17 mouse cellular contexts compared by ENCODE assay signal in genomic region chr14:122461500-122461899, GRCm38 (mm10). TPM values are rescaled to one million over a fixed set of nuclear protein-coding genes. Genes with fewer than 3 reads are reported as not detected.
DNase-seq lines count a peak whose midpoint lies in the region; ATAC-seq and TF ChIP-seq lines count a peak whose summit lies in the region.
"Had no signal": no experiment of that assay in that cellular context is flagged by ENCODE, and none has a peak within 500 bp of the region (broad histone marks: within the 10 kb centered on the region; RNA-seq: fewer than 3 reads in every experiment).

No protein-coding gene starts in this region.

- TF ChIP-seq RAD21 in MEL (IDR thresholded peaks at IDR 0.05; ENCODE audit: low read depth, low read length), result no peak

- ATAC-seq in embryonic facial prominence, embryonic 14.5 days (ENCODE audit: low read depth), result no peak
- ATAC-seq in hindbrain, embryonic 14.5 days (ENCODE audit: low FRiP score), result no peak
- ATAC-seq in midbrain, embryonic 13.5 days, result no peak
- ATAC-seq in lung, postnatal 0 days, result no peak

- peak overlapping the region; percentile 93 to 94 for H3K4me3 ChIP-seq in MEL (ENCODE audit: control insufficient read depth in 1 of 2, insufficient read depth in 1 of 2, low read depth in 2 of 2, low read length in 2 of 2)
- H3K4me3 ChIP-seq in embryonic facial prominence, embryonic 14.5 days (ENCODE audit: low read depth, low read length), result peak overlapping the region; percentile 49; the same call in 1 of the 2 replicates
- H3K4me3 ChIP-seq in hindbrain, embryonic 14.5 days (replicated peaks; ENCODE audit: low read length), result peak overlapping the region; percentile 48
- peak overlapping the region; percentile 65 for H3K4me3 ChIP-seq in midbrain, embryonic 13.5 days (replicated peaks)
- no peak overlapping the region for H3K4me3 ChIP-seq in lung, postnatal 0 days (ENCODE audit: low read depth, low read length)
- H3K4me3 ChIP-seq in gastrocnemius, adult 2 months, result no peak overlapping the region
- H3K4me3 ChIP-seq: heart, embryonic 10.5 days had no signal

- peaks cover 5 to 19% of the 10 kb centered on the region in 2 experiments for H3K36me3 ChIP-seq in MEL (ENCODE audit: control insufficient read depth in 1 of 2, insufficient read depth in 2 of 2, low read length in 2 of 2)
- no peaks in the 10 kb centered on the region for H3K36me3 ChIP-seq in embryonic facial prominence, embryonic 14.5 days (ENCODE audit: control insufficient read depth, insufficient read depth, low read length)
- H3K36me3 ChIP-seq in hindbrain, embryonic 14.5 days (replicated peaks; ENCODE audit: control insufficient read depth, insufficient read depth), result no peaks in the 10 kb centered on the region
- H3K36me3 ChIP-seq in midbrain, embryonic 13.5 days, result no peaks in the 10 kb centered on the region
- no peaks in the 10 kb centered on the region for H3K36me3 ChIP-seq in lung, postnatal 0 days (ENCODE audit: insufficient read depth, low read length)
- H3K36me3 ChIP-seq: G1E; heart, embryonic 10.5 days had no signal

- TF ChIP-seq EP300 in MEL (IDR thresholded peaks at IDR 0.05; ENCODE audit: low read depth in 1 of 2, low read length in 2 of 2), result 0 out of 4 replicates have a peak, but pooled peaks of 1 of the 2 experiments have one; percentile 14
- TF ChIP-seq EP300 in lung, postnatal 0 days (IDR thresholded peaks at IDR 0.05), result no peak

- DNase-seq in MEL (ENCODE audit: low read depth, low spot score), result peak; percentile 63
- DNase-seq in embryonic facial prominence, embryonic 14.5 days (ENCODE audit: low spot score), result no peak
- DNase-seq in hindbrain, embryonic 14.5 days (ENCODE audit: low spot score), result no peak
- DNase-seq in layer of hippocampus, adult 8-10 months (ENCODE audit: low spot score in 2 of 2), result no peak
- DNase-seq in lung, postnatal 0 days (ENCODE audit: low spot score), result no peak
- no peak for DNase-seq in gastrocnemius, adult 2 months
- DNase-seq in urinary bladder, postnatal 36 days (ENCODE audit: low spot score in 2 of 2), result no peak
- DNase-seq: kidney, postnatal 36 days; lung, adult 2 months; right cerebral cortex, postnatal 14 days had no signal

- peak overlapping the region; percentile 93 for H3K9ac ChIP-seq in MEL (ENCODE audit: control insufficient read depth, low read depth, low read length, poor library complexity, severe bottlenecking)
- no peak overlapping the region for H3K9ac ChIP-seq in embryonic facial prominence, embryonic 14.5 days (ENCODE audit: low read depth, low read length)
- peak overlapping the region; percentile 74 for H3K9ac ChIP-seq in hindbrain, embryonic 14.5 days
- peak overlapping the region; percentile 80 for H3K9ac ChIP-seq in midbrain, embryonic 13.5 days (replicated peaks)
- H3K9ac ChIP-seq in lung, postnatal 0 days (replicated peaks; ENCODE audit: low read depth), result no peak overlapping the region

- H3K4me1 ChIP-seq in MEL (ENCODE audit: control insufficient read depth in 1 of 2, insufficient read depth in 2 of 2, low read length in 2 of 2), result peaks cover 13 to 15% of the 10 kb centered on the region in 2 experiments
- peaks cover 8% of the 10 kb centered on the region; the same call in 1 of the 2 replicates for H3K4me1 ChIP-seq in embryonic facial prominence, embryonic 14.5 days (ENCODE audit: control insufficient read depth, insufficient read depth, low read length)
- H3K4me1 ChIP-seq in hindbrain, embryonic 14.5 days (replicated peaks; ENCODE audit: control insufficient read depth, insufficient read depth, low read length), result peaks cover 12% of the 10 kb centered on the region; the same call in 1 of the 2 replicates
- H3K4me1 ChIP-seq in midbrain, embryonic 13.5 days (replicated peaks), result peaks cover 32% of the 10 kb centered on the region
- H3K4me1 ChIP-seq in lung, postnatal 0 days (ENCODE audit: insufficient read depth, low read depth, low read length), result 0 out of 2 replicates have a peak, but pooled peaks cover 7% of the 10 kb centered on the region

- no peak; a peak in 1 of 4 replicates for TF ChIP-seq POLR2A in MEL (IDR thresholded peaks at IDR 0.05; ENCODE audit: control insufficient read depth in 1 of 2, insufficient read depth in 1 of 2, low read depth in 1 of 2, low read length in 2 of 2, poor library complexity in 1 of 2)

- H3K27ac ChIP-seq in MEL (ENCODE audit: control insufficient read depth, low read depth, low read length), result peak overlapping the region; percentile 26
- no peak overlapping the region for H3K27ac ChIP-seq in embryonic facial prominence, embryonic 14.5 days (replicated peaks; ENCODE audit: low read depth, low read length)
- peak overlapping the region; percentile 90 for H3K27ac ChIP-seq in hindbrain, embryonic 14.5 days
- H3K27ac ChIP-seq in midbrain, embryonic 13.5 days, result peak overlapping the region; percentile 95
- H3K27ac ChIP-seq in lung, postnatal 0 days (ENCODE audit: low read length), result no peak overlapping the region
- no peak overlapping the region for H3K27ac ChIP-seq in gastrocnemius, adult 2 months
- H3K27ac ChIP-seq: heart, embryonic 10.5 days had no signal

- WGBS in embryonic facial prominence, embryonic 14.5 days, result 48% methylated on average over 3 of the region's 3 CpGs
- WGBS in hindbrain, embryonic 14.5 days, result 25% methylated on average over 3 of the region's 3 CpGs
- 22% methylated on average over 3 of the region's 3 CpGs for WGBS in midbrain, embryonic 13.5 days
- 30% methylated on average over 3 of the region's 3 CpGs for WGBS in lung, postnatal 0 days

- peaks cover 50% of the 10 kb centered on the region for H3K79me2 ChIP-seq in MEL (ENCODE audit: control insufficient read depth, insufficient read depth, low read length, poor library complexity)

- H3K9me3 ChIP-seq in MEL (replicated peaks; ENCODE audit: insufficient read depth, low read length), result no peaks in the 10 kb centered on the region
- H3K9me3 ChIP-seq in embryonic facial prominence, embryonic 14.5 days (ENCODE audit: control insufficient read depth, low read length), result no peaks in the 10 kb centered on the region
- H3K9me3 ChIP-seq in hindbrain, embryonic 14.5 days (ENCODE audit: control insufficient read depth, low read length), result no peaks in the 10 kb centered on the region
- H3K9me3 ChIP-seq in midbrain, embryonic 13.5 days, result no peaks in the 10 kb centered on the region
- no peaks in the 10 kb centered on the region for H3K9me3 ChIP-seq in lung, postnatal 0 days (ENCODE audit: low read length)
- H3K9me3 ChIP-seq: heart, embryonic 10.5 days had no signal

- intact Hi-C loops in gastrocnemius, adult 2 months (cut with DNase I), result no loop called here

- TF ChIP-seq CTCF in MEL (IDR thresholded peaks at IDR 0.05 in 2 of 3, conservative IDR thresholded peaks at IDR 0.05 in 1 of 3; ENCODE audit: control insufficient read depth in 1 of 3, insufficient read depth in 1 of 3, low read depth in 2 of 3, low read length in 3 of 3, poor library complexity in 1 of 3, severe bottlenecking in 1 of 3), result no peak
- no peak for TF ChIP-seq CTCF in lung, postnatal 0 days (IDR thresholded peaks at IDR 0.05)
- TF ChIP-seq CTCF in gastrocnemius, adult 2 months (IDR thresholded peaks at IDR 0.05), result no peak

- no peaks in the 10 kb centered on the region for H3K27me3 ChIP-seq in MEL (ENCODE audit: control insufficient read depth in 1 of 2, insufficient read depth in 2 of 2, low read length in 2 of 2)
- peaks cover 65% of the 10 kb centered on the region for H3K27me3 ChIP-seq in embryonic facial prominence, embryonic 14.5 days (replicated peaks; ENCODE audit: control insufficient read depth, insufficient read depth, low read length)
- peaks cover 65% of the 10 kb centered on the region for H3K27me3 ChIP-seq in hindbrain, embryonic 14.5 days (ENCODE audit: control insufficient read depth, insufficient read depth, low read length)
- peaks cover 70% of the 10 kb centered on the region for H3K27me3 ChIP-seq in midbrain, embryonic 13.5 days
- H3K27me3 ChIP-seq in lung, postnatal 0 days (replicated peaks; ENCODE audit: insufficient read depth, low read length), result peaks cover 61% of the 10 kb centered on the region

- peak overlapping the region; percentile 89; the same call in 1 of the 2 replicates for H3K4me2 ChIP-seq in embryonic facial prominence, embryonic 14.5 days (ENCODE audit: low read depth, low read length)
- H3K4me2 ChIP-seq in hindbrain, embryonic 14.5 days (replicated peaks), result peak overlapping the region; percentile 64
- peak overlapping the region; percentile 70 for H3K4me2 ChIP-seq in midbrain, embryonic 13.5 days (replicated peaks)
- H3K4me2 ChIP-seq in lung, postnatal 0 days (replicated peaks; ENCODE audit: low read depth, low read length), result no peak overlapping the region

RNA-seq across cellular contexts. Expression of gene Zic5, which starts 4.0 kb away (rescaled TPM):
- total RNA-seq in MEL (2012; rRNA removed), result 9.9 and 10.4 TPM in 2 replicates
- 10 to 100 TPM; 23.6 to 50.6 TPM for polyA plus RNA-seq in MEL (2012; ENCODE audit: insufficient read depth in 1 of 2, insufficient read length in 2 of 2, low read depth in 1 of 2, low replicate concordance in 2 of 2, missing spikeins in 1 of 2)
- 1.9 and 2.1 TPM in 2 replicates for polyA plus RNA-seq in embryonic facial prominence, embryonic 14.5 days (2014; fragmentation: Nextera tagmentation; extraction: Ambion mirVana)
- polyA plus RNA-seq in hindbrain, embryonic 14.5 days (2014; fragmentation: Nextera tagmentation; extraction: Ambion mirVana), result 11.6 and 14.0 TPM in 2 replicates
- 15.5 and 16.7 TPM in 2 replicates for polyA plus RNA-seq in midbrain, embryonic 13.5 days (2015; fragmentation: Nextera tagmentation; extraction: Ambion mirVana)
- total RNA-seq in layer of hippocampus, adult 8-10 months (2022), result 1 to 10 TPM; 2.6 to 6.1 (median 4.2) TPM
- polyA plus RNA-seq in lung, postnatal 0 days (2015; fragmentation: Nextera tagmentation; extraction: Ambion mirVana), result not detected in 2 replicates
- total RNA-seq in gastrocnemius, adult 2 months (2021), result not detected
- total RNA-seq: common myeloid progenitor, adult 5-6 weeks had no signal
- polyA plus RNA-seq: G1E; lung, adult 2 months; stomach, embryonic 16.5 days had no signal

RNA-seq across cellular contexts. Expression of gene Gm5089, which starts 10.6 kb away (rescaled TPM):
- not detected in 2 replicates for total RNA-seq in MEL (2012; rRNA removed)
- polyA plus RNA-seq in MEL (2012; ENCODE audit: insufficient read depth in 1 of 2, insufficient read length in 2 of 2, low read depth in 1 of 2, low replicate concordance in 2 of 2, missing spikeins in 1 of 2), result not detected
- polyA plus RNA-seq in embryonic facial prominence, embryonic 14.5 days (2014; fragmentation: Nextera tagmentation; extraction: Ambion mirVana), result not detected in 2 replicates
- polyA plus RNA-seq in hindbrain, embryonic 14.5 days (2014; fragmentation: Nextera tagmentation; extraction: Ambion mirVana), result 0.50 and 1.2 TPM in 2 replicates
- 1.1 and 2.3 TPM in 2 replicates for polyA plus RNA-seq in midbrain, embryonic 13.5 days (2015; fragmentation: Nextera tagmentation; extraction: Ambion mirVana)
- total RNA-seq in layer of hippocampus, adult 8-10 months (2022), result under 1 TPM; 0.32 to 0.92 (median 0.55) TPM
- polyA plus RNA-seq in lung, postnatal 0 days (2015; fragmentation: Nextera tagmentation; extraction: Ambion mirVana), result not detected in 2 replicates
- not detected for total RNA-seq in gastrocnemius, adult 2 months (2021)
- total RNA-seq: common myeloid progenitor, adult 5-6 weeks had no signal
- polyA plus RNA-seq: G1E; heart, embryonic 10.5 days; lung, adult 2 months; stomach, embryonic 16.5 days had no signal

RNA-seq across cellular contexts. Expression of gene Zic2, which starts 13.7 kb away (rescaled TPM):
- 0.07 TPM in 1 of 2 replicates, not detected in the other for total RNA-seq in MEL (2012; rRNA removed)
- 1 to 10 TPM in 1 of 2 experiments, not detected in 1; 1.1 TPM for polyA plus RNA-seq in MEL (2012; ENCODE audit: insufficient read depth in 1 of 2, insufficient read length in 2 of 2, low read depth in 1 of 2, low replicate concordance in 2 of 2, missing spikeins in 1 of 2)
- 1.6 TPM in 2 replicates for polyA plus RNA-seq in embryonic facial prominence, embryonic 14.5 days (2014; fragmentation: Nextera tagmentation; extraction: Ambion mirVana)
- 10.6 and 11.4 TPM in 2 replicates for polyA plus RNA-seq in hindbrain, embryonic 14.5 days (2014; fragmentation: Nextera tagmentation; extraction: Ambion mirVana)
- polyA plus RNA-seq in midbrain, embryonic 13.5 days (2015; fragmentation: Nextera tagmentation; extraction: Ambion mirVana), result 10.3 and 10.7 TPM in 2 replicates
- 10 to 100 TPM; 15.0 to 20.8 (median 18.6) TPM for total RNA-seq in layer of hippocampus, adult 8-10 months (2022)
- polyA plus RNA-seq in lung, postnatal 0 days (2015; fragmentation: Nextera tagmentation; extraction: Ambion mirVana), result 0.05 TPM in 1 of 2 replicates, not detected in the other
- not detected for total RNA-seq in gastrocnemius, adult 2 months (2021)
- total RNA-seq: common myeloid progenitor, adult 5-6 weeks had no signal
- polyA plus RNA-seq: G1E; lung, adult 2 months; stomach, embryonic 16.5 days had no signal

RNA-seq across cellular contexts. Expression of gene Gm10837, which starts 28.9 kb away (rescaled TPM):
- total RNA-seq in MEL (2012; rRNA removed), result not detected in 2 replicates
- not detected for polyA plus RNA-seq in MEL (2012; ENCODE audit: insufficient read depth in 1 of 2, insufficient read length in 2 of 2, low read depth in 1 of 2, low replicate concordance in 2 of 2, missing spikeins in 1 of 2)
- polyA plus RNA-seq in embryonic facial prominence, embryonic 14.5 days (2014; fragmentation: Nextera tagmentation; extraction: Ambion mirVana), result 0.14 TPM in 1 of 2 replicates, not detected in the other
- 0.31 and 0.95 TPM in 2 replicates for polyA plus RNA-seq in hindbrain, embryonic 14.5 days (2014; fragmentation: Nextera tagmentation; extraction: Ambion mirVana)
- polyA plus RNA-seq in midbrain, embryonic 13.5 days (2015; fragmentation: Nextera tagmentation; extraction: Ambion mirVana), result 0.43 and 0.73 TPM in 2 replicates
- under 1 TPM in 1 of 4 experiments, not detected in 3; 0.51 TPM for total RNA-seq in layer of hippocampus, adult 8-10 months (2022)
- not detected in 2 replicates for polyA plus RNA-seq in lung, postnatal 0 days (2015; fragmentation: Nextera tagmentation; extraction: Ambion mirVana)
- total RNA-seq in gastrocnemius, adult 2 months (2021), result not detected
- total RNA-seq: common myeloid progenitor, adult 5-6 weeks; left cerebral cortex, postnatal 25 days had no signal
- polyA plus RNA-seq: frontal cortex, adult 2 months; G1E; heart, embryonic 10.5 days; lung, adult 2 months; stomach, embryonic 16.5 days had no signal

Comparison
In these comparisons a context has a peak if more than half of its experiments do, and no peak if none do; other contexts are left out.
1. H3K27ac ChIP-seq: peak in MEL (single experiment), hindbrain, embryonic 14.5 days (single experiment) and midbrain, embryonic 13.5 days (single experiment); none in embryonic facial prominence, embryonic 14.5 days (single experiment), lung, postnatal 0 days (single experiment) and gastrocnemius, adult 2 months (single experiment).
2. H3K4me3 ChIP-seq: peak in MEL (2 of 2), embryonic facial prominence, embryonic 14.5 days (single experiment), hindbrain, embryonic 14.5 days (single experiment) and midbrain, embryonic 13.5 days (single experiment); none in lung, postnatal 0 days (single experiment) and gastrocnemius, adult 2 months (single experiment).
3. H3K9ac ChIP-seq: peak in MEL (single experiment), hindbrain, embryonic 14.5 days (single experiment) and midbrain, embryonic 13.5 days (single experiment); none in embryonic facial prominence, embryonic 14.5 days (single experiment) and lung, postnatal 0 days (single experiment).